Mouse (Mus musculus): Measurements from ENCODE around the gene Wdr78.
A peak's percentile ranks its signal among the peaks of the same experiment; 100 is the strongest.

Wdr78 gene

GRCm38 (mm10) chr4:103114184-103115111, at the start of gene Wdr78, which contains the start of gene Mier1:
Gene Wdr78, minus strand, starts transcription at chr4:103114555.
Gene Mier1, plus strand, starts transcription at chr4:103114390.
- DNase-seq (ENCODE audit: low spot score), result peak; percentile 95

- no peak for DNase-seq (ENCODE audit: low spot score)
Observed at GRCm38 (mm10) chr4:103158781-103159180, 44.4 kb upstream of the Wdr78 start.

- no peak for DNase-seq (ENCODE audit: low spot score)
Observed at GRCm38 (mm10) chr4:103151946-103152345, 37.6 kb upstream of the Wdr78 start.

- DNase-seq (ENCODE audit: low spot score), result peak; percentile 21
Observed at GRCm38 (mm10) chr4:103146339-103146738, 32.0 kb upstream of the Wdr78 start.

GRCm38 (mm10) chr4:103136946-103137345, 22.6 kb upstream of the Wdr78 start:
- DNase-seq (ENCODE audit: low spot score), result no peak

GRCm38 (mm10) chr4:103126533-103126932, 12.2 kb upstream of the Wdr78 start:
- no peak for DNase-seq (ENCODE audit: low spot score)

- no peak for DNase-seq (ENCODE audit: low spot score)
Observed at GRCm38 (mm10) chr4:103123606-103124005, 9.3 kb upstream of the Wdr78 start.

- no peak for DNase-seq (ENCODE audit: low spot score)
Observed at GRCm38 (mm10) chr4:103123086-103123485, 8.7 kb upstream of the Wdr78 start.

- no peak for DNase-seq (ENCODE audit: low spot score)
Observed at GRCm38 (mm10) chr4:103120874-103121389, 6.6 kb upstream of the Wdr78 start.

- no peak for DNase-seq (ENCODE audit: low spot score)
Observed at GRCm38 (mm10) chr4:103120395-103120794, 6.0 kb upstream of the Wdr78 start.

- DNase-seq (ENCODE audit: low spot score), result no peak
Observed at GRCm38 (mm10) chr4:103120028-103120384, 5.7 kb upstream of the Wdr78 start.

- peak; percentile 75 for DNase-seq (ENCODE audit: low spot score)
Observed at GRCm38 (mm10) chr4:103119229-103120027, 5.1 kb upstream of the Wdr78 start.

- no peak for DNase-seq (ENCODE audit: low spot score)
Observed at GRCm38 (mm10) chr4:103118888-103119228, 4.5 kb upstream of the Wdr78 start.

- no peak for DNase-seq (ENCODE audit: low spot score)
Observed at GRCm38 (mm10) chr4:103113402-103113801, 953 bp downstream of the Wdr78 start.

- DNase-seq (ENCODE audit: low spot score), result no peak
Observed at GRCm38 (mm10) chr4:103112651-103113050, 1.7 kb downstream of the Wdr78 start.

GRCm38 (mm10) chr4:103098532-103098931, 15.8 kb downstream of the Wdr78 start:
- no peak for DNase-seq (ENCODE audit: low spot score)

- no peak for DNase-seq (ENCODE audit: low spot score)
Observed at GRCm38 (mm10) chr4:103095921-103096320, 18.4 kb downstream of the Wdr78 start.

- DNase-seq (ENCODE audit: low spot score), result no peak
Observed at GRCm38 (mm10) chr4:103085237-103085636, 29.1 kb downstream of the Wdr78 start.

- no peak for DNase-seq (ENCODE audit: low spot score)
Observed at GRCm38 (mm10) chr4:103070631-103071030, 43.7 kb downstream of the Wdr78 start.

- no peak for DNase-seq (ENCODE audit: low spot score)
Observed at GRCm38 (mm10) chr4:103067906-103068655, 46.3 kb downstream of the Wdr78 start.

- DNase-seq (ENCODE audit: low spot score), result no peak
Observed at GRCm38 (mm10) chr4:103064976-103065375, 49.4 kb downstream of the Wdr78 start.

- DNase-seq (ENCODE audit: low spot score), result no peak
Observed at GRCm38 (mm10) chr4:103064421-103064820, 49.9 kb downstream of the Wdr78 start.
